Mouse (Mus musculus): Measurements from ENCODE around the gene Gabbr2. TPM values are rescaled to one million over a fixed set of nuclear protein-coding genes. Genes with fewer than 3 reads are reported as not detected.
A peak's percentile ranks its signal among the peaks of the same experiment; 100 is the strongest.
"Not testable (repeated sequence)": the region's sequence is repeated elsewhere in the genome, so short reads cannot be mapped to it uniquely, and the experiment has no call there.

Gene Gabbr2
- polyA plus RNA-seq, 1 experiment from 2014 or later = 0.09 TPM

DNA sequence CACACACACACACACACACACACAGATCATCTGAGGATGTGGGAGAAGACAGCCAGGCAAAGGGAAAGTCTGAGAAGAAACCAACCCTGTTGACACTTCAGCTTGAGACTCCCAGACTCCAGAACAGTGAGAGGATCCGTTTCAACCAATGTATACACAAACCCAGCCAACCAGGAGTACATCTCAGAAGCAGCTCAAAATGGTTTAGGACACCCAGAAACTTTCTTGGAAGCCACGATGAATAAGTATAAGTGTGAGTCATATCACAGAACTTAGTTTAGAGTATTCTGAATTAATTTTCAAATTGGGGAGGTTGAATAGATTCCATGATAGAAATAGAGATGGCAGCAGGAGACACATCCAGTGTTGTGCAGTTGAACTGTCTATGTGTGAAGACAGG is 335.7 kb downstream of the Gabbr2 start:
- no peaks in the 10 kb centered on the region; the same call in 1 of the 2 replicates for H3K4me1 ChIP-seq (replicated peaks; ENCODE audit: control insufficient read depth, insufficient read depth, low read length)
- ATAC-seq (ENCODE audit: low read depth) = no peak
- H3K27me3 ChIP-seq (ENCODE audit: control insufficient read depth, insufficient read depth, low read depth, low read length) = peaks cover 3% of the 10 kb centered on the region; the same call in 1 of the 2 replicates
- no peaks in the 10 kb centered on the region for H3K36me3 ChIP-seq (ENCODE audit: control insufficient read depth, insufficient read depth, low read length)
- no peak overlapping the region for H3K4me2 ChIP-seq (ENCODE audit: low read depth, low read length)
- 58% methylated on average over 2 of the region's 2 CpGs for WGBS
- H3K4me3 ChIP-seq (ENCODE audit: low read length) = no peak overlapping the region
- H3K27ac ChIP-seq (ENCODE audit: low read length) = no peak overlapping the region
- H3K9me3 ChIP-seq (ENCODE audit: control insufficient read depth, low read length) = no peaks in the 10 kb centered on the region
- no peak overlapping the region for H3K9ac ChIP-seq (ENCODE audit: low read length)

- Histone ChIP-seq H3K9ac (ENCODE audit: low read length) (no peak overlapping the region), H3K4me2 (ENCODE audit: low read depth, low read length) (no peak overlapping the region), H3K27ac (ENCODE audit: low read length) (no peak overlapping the region), H3K27me3 (ENCODE audit: control insufficient read depth, insufficient read depth, low read depth, low read length) (peaks cover 3% of the 10 kb centered on the region; the same call in 1 of the 2 replicates), H3K9me3 (ENCODE audit: control insufficient read depth, low read length) (no peaks in the 10 kb centered on the region), H3K4me3 (ENCODE audit: low read length) (no peak overlapping the region), H3K36me3 (ENCODE audit: control insufficient read depth, insufficient read depth, low read length) (no peaks in the 10 kb centered on the region), H3K4me1 (replicated peaks; ENCODE audit: control insufficient read depth, insufficient read depth, low read length) (peaks cover 3% of the 10 kb centered on the region)
- WGBS = 50% methylated on average over 1 of the region's 1 CpGs
- ATAC-seq (ENCODE audit: low read depth) = no peak
These were observed 336.4 kb downstream of the Gabbr2 start for GRCm38 (mm10) chr4:46655298-46655697.

DNA sequence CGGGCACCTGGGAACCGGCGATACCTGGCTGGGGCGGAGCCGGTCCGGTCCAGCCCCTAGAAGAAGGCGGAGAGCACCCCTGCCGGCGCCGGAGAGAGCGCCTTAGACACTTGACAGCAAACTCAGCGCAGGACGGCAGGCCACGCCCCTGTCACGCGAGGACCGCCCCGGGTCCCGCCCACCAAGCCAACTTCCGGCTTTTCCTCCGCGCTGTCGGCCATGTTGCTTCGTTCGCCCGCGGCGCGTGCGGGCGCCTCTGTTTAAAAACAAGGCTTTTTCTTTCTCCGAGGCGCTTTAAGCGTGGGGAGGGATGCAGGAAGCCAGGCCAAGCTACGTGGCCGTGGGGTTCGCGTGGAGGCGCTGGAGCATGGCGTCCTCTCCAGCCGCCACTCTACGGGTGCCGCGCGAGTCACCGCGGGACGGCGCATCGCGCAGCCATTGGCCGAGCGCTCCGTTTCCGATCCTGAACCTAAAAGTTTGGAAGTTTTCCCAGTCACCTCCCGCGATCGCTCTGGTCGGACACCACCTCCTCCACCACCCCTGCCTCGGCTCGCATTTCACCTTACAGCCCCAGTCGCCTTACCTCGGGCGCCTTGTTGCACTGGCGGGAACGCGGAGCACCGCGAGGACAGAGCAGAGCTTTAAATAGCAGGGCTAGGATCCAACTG is 341.5 kb downstream of the Gabbr2 start, which contains the start of gene Tbc1d2:
Gene Tbc1d2 (minus strand): TSS at position 124 of the 668 bp plus-strand sequence.
- ATAC-seq (ENCODE audit: low read depth) = peak; percentile 99
- WGBS = under 1% methylated on average over 68 of the region's 69 CpGs
- no peaks in the 10 kb centered on the region for H3K36me3 ChIP-seq (ENCODE audit: control insufficient read depth, insufficient read depth, low read length)

GRCm38 (mm10) chr4:46649161-46649560 is 342.5 kb downstream of the Gabbr2 start:
- WGBS = 26% methylated on average over 4 of the region's 4 CpGs
- no peaks in the 10 kb centered on the region for H3K36me3 ChIP-seq (ENCODE audit: control insufficient read depth, insufficient read depth, low read length)
- peak overlapping the region; percentile 83 for H3K9ac ChIP-seq (ENCODE audit: low read length)
- no peaks in the 10 kb centered on the region for H3K9me3 ChIP-seq (ENCODE audit: control insufficient read depth, low read length)
- peak overlapping the region; percentile 72 for H3K4me2 ChIP-seq (ENCODE audit: low read depth, low read length)
- peaks cover 7% of the 10 kb centered on the region for H3K4me1 ChIP-seq (replicated peaks; ENCODE audit: control insufficient read depth, insufficient read depth, low read length)
- H3K27me3 ChIP-seq (ENCODE audit: control insufficient read depth, insufficient read depth, low read depth, low read length) = peaks cover 8% of the 10 kb centered on the region; the same call in 1 of the 2 replicates
- no peak for ATAC-seq (ENCODE audit: low read depth)
- H3K4me3 ChIP-seq (ENCODE audit: low read length) = peak overlapping the region; percentile 79
- H3K27ac ChIP-seq (ENCODE audit: low read length) = no peak overlapping the region

More for the DNA sequence above, 341.5 kb downstream of the Gabbr2 start, which contains the start of gene Tbc1d2:
- H3K9ac ChIP-seq (ENCODE audit: low read length) = peak within 1 kb of the TSS; percentile 83
- peak within 1 kb of the TSS; percentile 93 for H3K27ac ChIP-seq (ENCODE audit: low read length)
- peak within 1 kb of the TSS; percentile 79 for H3K4me3 ChIP-seq (ENCODE audit: low read length)
- peaks cover 8% of the 10 kb centered on the region; the same call in 1 of the 2 replicates for H3K27me3 ChIP-seq (ENCODE audit: control insufficient read depth, insufficient read depth, low read depth, low read length)
- peaks cover 7% of the 10 kb centered on the region for H3K4me1 ChIP-seq (replicated peaks; ENCODE audit: control insufficient read depth, insufficient read depth, low read length)
- H3K9me3 ChIP-seq (ENCODE audit: control insufficient read depth, low read length) = no peaks in the 10 kb centered on the region
- peak within 1 kb of the TSS; percentile 72 for H3K4me2 ChIP-seq (ENCODE audit: low read depth, low read length)

DNA sequence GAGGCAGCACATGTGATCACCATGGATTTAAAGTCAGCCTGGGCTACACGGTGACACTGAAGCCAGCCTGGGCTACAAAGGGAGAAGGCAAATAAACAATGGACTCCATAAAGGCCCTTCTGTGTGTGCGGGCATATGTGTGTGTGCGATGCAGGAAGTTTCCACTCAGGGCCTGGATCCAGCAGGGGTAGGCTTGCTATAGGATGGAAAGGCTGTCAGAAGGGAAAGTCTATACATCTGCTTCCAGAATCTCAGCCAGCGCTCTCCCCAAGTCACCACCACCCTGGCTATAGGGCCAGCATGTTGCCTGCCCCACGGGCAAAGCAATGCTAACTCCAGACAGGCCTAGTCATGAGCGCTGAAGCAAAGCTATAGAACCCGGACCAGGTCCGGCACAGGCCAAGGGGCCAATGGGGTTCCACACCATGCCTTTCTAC is 348.0 kb downstream of the Gabbr2 start:
- ATAC-seq (ENCODE audit: low read depth) = peak; percentile 43
- Histone ChIP-seq H3K4me3 (ENCODE audit: low read length) (no peak overlapping the region), H3K27me3 (ENCODE audit: control insufficient read depth, insufficient read depth, low read depth, low read length) (no peaks in the 10 kb centered on the region; the same call in 1 of the 2 replicates), H3K9me3 (ENCODE audit: control insufficient read depth, low read length) (no peaks in the 10 kb centered on the region), H3K9ac (ENCODE audit: low read length) (no peak overlapping the region), H3K36me3 (ENCODE audit: control insufficient read depth, insufficient read depth, low read length) (no peaks in the 10 kb centered on the region), H3K27ac (ENCODE audit: low read length) (peak overlapping the region; percentile 83), H3K4me1 (replicated peaks; ENCODE audit: control insufficient read depth, insufficient read depth, low read length) (peaks cover 3% of the 10 kb centered on the region; the same call in 1 of the 2 replicates), H3K4me2 (ENCODE audit: low read depth, low read length) (no peak overlapping the region)
- WGBS = 83% methylated on average over 8 of the region's 8 CpGs

DNA sequence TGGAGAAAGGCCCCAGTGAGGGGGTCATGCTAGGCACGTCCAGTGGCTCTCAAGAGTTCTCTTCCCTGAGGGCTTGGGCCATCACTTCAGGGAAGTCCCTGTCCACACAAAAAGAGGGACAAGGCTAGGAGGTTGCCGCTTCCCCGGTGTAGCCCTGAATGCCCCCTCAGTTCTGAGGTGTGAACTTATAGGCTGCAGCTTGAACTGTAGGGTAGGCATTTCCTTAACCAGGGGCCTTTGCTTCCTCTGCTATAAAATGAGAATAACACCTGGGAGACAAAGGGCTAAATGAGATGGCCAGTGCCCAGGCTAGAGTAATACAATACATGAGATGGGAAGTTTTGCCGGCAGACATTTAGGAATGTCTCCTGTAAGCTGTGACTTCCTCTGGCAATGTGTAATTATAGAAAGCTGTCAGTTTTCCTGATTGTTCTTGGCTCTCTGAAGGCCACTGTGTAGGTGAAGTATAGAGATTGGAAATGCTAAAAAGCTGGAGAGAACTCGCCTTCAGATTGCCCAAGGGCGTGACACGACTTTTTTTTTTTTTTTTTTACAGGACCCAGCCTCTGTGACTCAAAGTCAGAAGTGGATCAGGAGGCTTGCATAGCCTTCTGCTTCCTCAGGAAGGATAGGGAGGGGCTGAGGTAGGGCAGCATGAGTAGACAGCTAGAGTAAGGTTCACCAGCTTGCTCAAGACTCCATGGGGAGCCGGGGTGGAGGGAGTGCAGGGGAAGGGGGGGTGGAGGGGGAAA is 348.6 kb downstream of the Gabbr2 start:
- Histone ChIP-seq H3K4me2 (ENCODE audit: low read depth, low read length) (no peak overlapping the region), H3K27me3 (ENCODE audit: control insufficient read depth, insufficient read depth, low read depth, low read length) (no peaks in the 10 kb centered on the region), H3K9me3 (ENCODE audit: control insufficient read depth, low read length) (no peaks in the 10 kb centered on the region), H3K4me1 (replicated peaks; ENCODE audit: control insufficient read depth, insufficient read depth, low read length) (peaks cover 3% of the 10 kb centered on the region; the same call in 1 of the 2 replicates), H3K36me3 (ENCODE audit: control insufficient read depth, insufficient read depth, low read length) (no peaks in the 10 kb centered on the region), H3K9ac (ENCODE audit: low read length) (no peak overlapping the region), H3K27ac (ENCODE audit: low read length) (peak overlapping the region; percentile 83), H3K4me3 (ENCODE audit: low read length) (no peak overlapping the region)
- whole genome bisulfite sequencing = 57% methylated on average over 8 of the region's 8 CpGs
- ATAC-seq (ENCODE audit: low read depth) = peak; percentile 82

DNA sequence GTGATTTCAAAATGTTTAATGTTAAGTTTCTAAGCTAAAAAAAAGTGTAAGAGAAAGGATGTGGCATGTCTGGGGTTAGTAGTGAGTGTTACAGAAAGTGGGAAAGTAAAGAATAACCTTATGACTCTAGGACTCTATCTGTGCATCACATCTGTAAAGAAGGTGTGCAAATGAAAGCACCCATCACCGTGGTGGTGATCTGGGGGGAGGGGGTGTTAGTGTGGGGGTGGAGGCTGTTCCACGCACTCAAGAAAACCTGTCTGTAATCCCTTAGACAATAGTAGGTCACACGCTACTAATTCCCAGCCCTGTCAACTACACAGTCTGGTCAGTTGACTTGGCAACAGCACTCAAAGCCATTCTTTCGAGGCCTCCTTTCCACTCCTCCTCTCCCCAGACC is 350.4 kb downstream of the Gabbr2 start:
- Histone ChIP-seq H3K4me2 (ENCODE audit: low read depth, low read length) (no peak overlapping the region), H3K4me3 (ENCODE audit: low read length) (no peak overlapping the region), H3K27me3 (ENCODE audit: control insufficient read depth, insufficient read depth, low read depth, low read length) (no peaks in the 10 kb centered on the region), H3K9me3 (ENCODE audit: control insufficient read depth, low read length) (no peaks in the 10 kb centered on the region), H3K36me3 (ENCODE audit: control insufficient read depth, insufficient read depth, low read length) (no peaks in the 10 kb centered on the region), H3K27ac (ENCODE audit: low read length) (no peak overlapping the region), H3K9ac (ENCODE audit: low read length) (no peak overlapping the region), H3K4me1 (replicated peaks; ENCODE audit: control insufficient read depth, insufficient read depth, low read length) (peaks cover 3% of the 10 kb centered on the region; the same call in 1 of the 2 replicates)
- ATAC-seq (ENCODE audit: low read depth) = no peak
- 57% methylated on average over 4 of the region's 4 CpGs for WGBS

DNA sequence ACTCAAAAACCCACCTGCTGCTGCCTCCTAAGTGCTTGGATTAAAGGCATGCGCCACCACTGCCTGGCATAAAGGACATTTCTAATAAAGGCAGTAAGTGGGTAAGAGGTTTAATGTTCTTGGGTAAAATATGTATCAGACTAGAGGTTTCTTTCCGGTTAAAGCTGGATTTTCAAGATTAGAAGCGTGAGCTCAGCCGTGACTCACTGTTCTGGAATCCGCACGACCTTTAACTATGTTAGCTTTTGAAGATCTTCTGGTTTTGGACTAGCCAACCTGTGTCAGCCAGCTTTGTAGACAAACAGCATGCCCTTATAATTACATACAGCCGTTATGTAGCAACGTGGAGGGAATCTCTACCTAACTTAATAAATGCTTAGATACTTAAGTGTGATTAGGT is 351.8 kb downstream of the Gabbr2 start:
- Histone ChIP-seq H3K4me3 (ENCODE audit: low read length) (no peak overlapping the region), H3K36me3 (ENCODE audit: control insufficient read depth, insufficient read depth, low read length) (no peaks in the 10 kb centered on the region), H3K9me3 (ENCODE audit: control insufficient read depth, low read length) (no peaks in the 10 kb centered on the region), H3K27ac (ENCODE audit: low read length) (peak overlapping the region; percentile 65), H3K9ac (ENCODE audit: low read length) (no peak overlapping the region), H3K4me1 (replicated peaks; ENCODE audit: control insufficient read depth, insufficient read depth, low read length) (peaks cover 3% of the 10 kb centered on the region; the same call in 1 of the 2 replicates), H3K27me3 (ENCODE audit: control insufficient read depth, insufficient read depth, low read depth, low read length) (no peaks in the 10 kb centered on the region), H3K4me2 (ENCODE audit: low read depth, low read length) (no peak overlapping the region)
- 48% methylated on average over 8 of the region's 8 CpGs for WGBS
- ATAC-seq (ENCODE audit: low read depth) = peak; percentile 41

GRCm38 (mm10) chr4:46637250-46637649 is 354.4 kb downstream of the Gabbr2 start:
- H3K9me3 ChIP-seq (ENCODE audit: control insufficient read depth, low read length); H3K4me3 ChIP-seq (ENCODE audit: low read length); H3K4me1 ChIP-seq (replicated peaks; ENCODE audit: control insufficient read depth, insufficient read depth, low read length); H3K27ac ChIP-seq (ENCODE audit: low read length); H3K4me2 ChIP-seq (ENCODE audit: low read depth, low read length); H3K9ac ChIP-seq (ENCODE audit: low read length); H3K36me3 ChIP-seq (ENCODE audit: control insufficient read depth, insufficient read depth, low read length); ATAC-seq (ENCODE audit: low read depth); H3K27me3 ChIP-seq (ENCODE audit: control insufficient read depth, insufficient read depth, low read depth, low read length): not testable (repeated sequence)
- WGBS = 90% methylated on average over 10 of the region's 10 CpGs
